Mouse (Mus musculus) ZHBTc4 (cell line): ENCODE measurements around the gene Ampd3.

Source experiments
- DNase-seq: peaks from one replicate; pipeline ENCODE4 v3.0.0-alpha.2; 2011; ENCODE audit warnings: low read depth, low spot score

Ampd3 gene

GRCm38 (mm10) chr7:110768001-110768400, at the start of gene Ampd3:
Gene Ampd3 (plus strand): TSS chr7:110768206.
- peak; percentile 69 for DNase-seq

GRCm38 (mm10) chr7:110718505-110718904, 49.5 kb upstream of the Ampd3 start:
- peak; percentile 25 for DNase-seq

GRCm38 (mm10) chr7:110719857-110720256, 48.1 kb upstream of the Ampd3 start:
- no peak for DNase-seq

GRCm38 (mm10) chr7:110722183-110722582, 45.8 kb upstream of the Ampd3 start:
- no peak for DNase-seq

- DNase-seq: peak; percentile 82
Measured at GRCm38 (mm10) chr7:110727049-110727448, 41.0 kb upstream of the Ampd3 start.

DNA sequence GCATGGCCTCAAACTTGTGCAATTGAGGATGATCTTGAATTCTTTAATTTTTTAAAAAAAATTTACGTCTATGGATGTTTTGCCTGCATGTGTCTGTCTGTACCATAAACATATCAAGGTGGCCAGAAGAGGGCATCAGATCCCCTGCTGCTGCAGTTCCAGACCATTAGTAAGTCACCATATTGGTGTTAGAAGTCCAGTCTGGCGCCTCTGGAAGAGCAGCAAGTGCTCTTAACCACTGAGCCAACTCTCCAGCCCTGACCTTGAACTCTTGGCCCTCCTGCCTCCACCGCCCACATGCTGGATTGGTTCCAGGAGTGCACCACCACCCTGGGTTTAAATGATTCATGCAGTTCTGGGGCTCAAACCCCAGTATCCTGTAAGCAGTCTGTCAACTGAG, 39.1 kb upstream of the Ampd3 start:
- peak; percentile 56 for DNase-seq

DNA sequence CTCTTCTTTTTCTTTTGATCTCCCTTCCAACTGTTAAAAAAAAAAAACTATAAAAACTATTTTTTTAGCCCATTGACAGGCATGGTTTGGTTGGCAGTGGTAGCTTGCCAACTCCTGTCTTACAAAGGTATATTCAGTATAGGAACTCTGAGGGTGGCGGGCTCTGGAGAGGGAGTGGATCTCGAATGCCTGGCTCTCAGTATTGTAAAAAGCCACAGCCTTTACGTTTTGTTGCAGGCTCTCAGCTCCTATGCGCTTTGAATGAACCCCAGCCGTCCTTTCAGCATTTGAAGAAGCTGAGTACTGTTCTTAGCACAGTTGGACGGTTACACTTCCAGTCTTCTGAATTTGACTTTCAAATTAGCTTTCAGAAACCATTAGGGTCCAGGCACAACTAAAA, 38.7 kb upstream of the Ampd3 start:
- no peak for DNase-seq

GRCm38 (mm10) chr7:110731091-110731967, 36.7 kb upstream of the Ampd3 start:
- peak; percentile 60 for DNase-seq

GRCm38 (mm10) chr7:110732001-110732632, 35.9 kb upstream of the Ampd3 start:
- no peak for DNase-seq

DNA sequence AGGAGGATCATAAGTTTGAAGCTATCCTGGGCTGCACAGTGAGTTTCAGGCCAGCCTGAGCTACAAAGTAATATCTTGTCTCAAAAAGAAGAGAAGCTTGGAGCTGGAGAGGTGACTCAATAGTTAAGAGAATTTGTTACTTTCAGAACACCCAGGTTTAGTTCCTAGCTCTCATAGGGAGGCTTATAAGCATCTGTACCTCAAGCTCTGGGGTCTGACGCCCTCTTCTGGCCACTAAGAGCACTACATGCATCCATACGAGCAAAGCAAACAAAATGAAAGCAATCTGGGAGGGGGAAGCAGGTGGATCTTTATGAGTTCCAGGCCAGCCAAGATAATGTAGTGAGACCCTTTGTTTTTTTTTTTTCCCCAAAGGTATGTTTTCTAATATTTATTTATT, 31.1 kb upstream of the Ampd3 start:
- peak; percentile 51 for DNase-seq

GRCm38 (mm10) chr7:110739764-110740163, 28.2 kb upstream of the Ampd3 start:
- DNase-seq: no peak

DNA sequence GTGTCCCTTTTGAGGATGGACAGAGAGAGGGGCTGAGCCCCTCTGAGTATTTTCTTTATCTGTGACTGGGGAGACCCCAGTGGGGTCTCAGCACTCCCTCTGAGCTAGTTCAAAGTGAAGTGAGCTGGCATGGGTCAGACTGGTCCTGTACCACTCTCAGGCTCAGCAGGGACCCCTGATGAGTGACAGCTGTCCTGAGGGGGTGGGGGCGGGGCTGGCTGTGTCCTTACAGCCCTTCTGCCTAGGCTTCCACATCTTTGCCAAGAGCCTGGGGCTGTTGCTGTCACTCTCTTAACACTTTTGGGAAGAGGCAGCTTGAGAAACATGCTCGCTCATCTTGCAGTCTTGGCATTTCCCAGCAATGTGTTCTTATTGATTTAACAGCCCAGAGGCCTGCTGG, 27.8 kb upstream of the Ampd3 start:
- no peak for DNase-seq

GRCm38 (mm10) chr7:110742022-110742421, 26.0 kb upstream of the Ampd3 start:
- DNase-seq: no peak

GRCm38 (mm10) chr7:110746087-110746562, 21.9 kb upstream of the Ampd3 start:
- no peak for DNase-seq

GRCm38 (mm10) chr7:110746809-110747208, 21.2 kb upstream of the Ampd3 start:
- no peak for DNase-seq

DNA sequence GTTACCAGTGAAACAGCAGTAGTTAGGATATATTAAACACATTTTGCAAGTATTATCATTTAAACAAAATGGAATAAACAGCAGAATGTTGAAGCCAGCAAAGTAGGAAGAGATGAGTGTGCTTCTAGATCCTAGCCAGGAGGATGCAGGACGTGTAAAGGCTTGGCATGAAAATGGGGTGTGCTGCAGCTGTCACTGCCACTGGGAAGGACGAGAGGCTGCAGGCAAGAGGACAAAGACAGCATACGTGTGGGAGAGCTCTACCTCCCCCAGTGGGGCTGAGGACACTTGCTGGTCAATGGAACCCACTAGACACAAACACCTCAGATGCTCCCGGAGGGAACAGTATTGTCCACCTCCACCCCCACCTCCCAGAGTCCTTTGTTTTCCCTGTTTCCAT, 17.2 kb upstream of the Ampd3 start:
- DNase-seq: no peak

GRCm38 (mm10) chr7:110751634-110752033, 16.4 kb upstream of the Ampd3 start:
- no peak for DNase-seq

- DNase-seq: no peak
Measured at GRCm38 (mm10) chr7:110753310-110753709, 14.7 kb upstream of the Ampd3 start.

GRCm38 (mm10) chr7:110753926-110754330, 14.1 kb upstream of the Ampd3 start:
- no peak for DNase-seq

DNA sequence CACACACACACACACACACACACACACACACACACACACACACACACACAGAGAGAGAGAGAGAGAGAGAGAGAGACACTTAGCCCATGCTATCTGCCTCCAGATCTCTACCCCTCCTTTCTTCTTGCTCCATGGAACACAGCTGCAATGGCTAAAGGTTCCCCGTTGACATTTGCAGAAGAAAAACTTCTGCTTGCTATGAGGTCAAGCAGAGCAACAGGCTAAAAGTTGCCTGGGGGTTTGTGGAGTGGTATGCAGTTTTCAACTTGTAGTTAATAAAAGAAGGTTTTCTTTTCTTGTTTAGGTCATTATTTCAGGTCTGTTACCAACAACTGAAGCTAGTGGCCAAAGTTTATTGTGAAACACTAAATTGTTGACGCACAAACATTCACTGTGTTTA, 11.6 kb upstream of the Ampd3 start:
- no peak for DNase-seq

DNA sequence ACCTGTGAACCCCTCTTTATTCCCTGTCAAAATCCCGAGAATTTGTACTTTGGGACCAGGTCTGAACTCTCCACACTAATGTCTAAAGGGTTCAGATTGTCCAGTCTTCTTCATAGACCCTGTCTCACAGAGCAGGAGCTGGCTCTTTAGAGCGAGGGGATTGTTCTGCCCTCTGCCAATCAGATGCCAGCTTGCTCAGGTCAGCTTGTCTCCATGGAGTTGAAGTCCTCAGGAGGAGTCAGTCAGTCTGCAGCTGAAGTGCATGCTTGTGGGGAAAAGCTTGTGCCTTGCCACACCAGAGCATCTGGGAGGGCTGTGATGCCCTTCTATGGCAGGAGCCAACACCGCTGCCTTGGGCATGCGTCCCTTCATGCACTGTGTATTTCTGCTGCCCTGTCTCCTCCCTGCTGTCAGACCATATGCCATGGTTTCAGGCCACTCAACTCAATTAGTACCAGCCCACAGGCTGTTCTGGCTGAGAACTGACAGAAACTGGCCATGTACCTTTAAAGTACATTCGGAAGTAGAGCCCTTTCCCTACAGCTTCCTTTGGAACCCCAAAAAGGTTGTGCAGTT, 5.3 kb upstream of the Ampd3 start:
- no peak for DNase-seq

- DNase-seq: peak; percentile 49
Measured at GRCm38 (mm10) chr7:110768451-110769064, 552 bp downstream of the Ampd3 start.
